Mouse (Mus musculus): ENCODE data around the gene Ube2e3. TPM values are rescaled to one million over a fixed set of nuclear protein-coding genes. Genes with fewer than 3 reads are reported as not detected.

Ube2e3 gene
- polyA plus RNA-seq, 1 experiment: 28.9 TPM

DNA sequence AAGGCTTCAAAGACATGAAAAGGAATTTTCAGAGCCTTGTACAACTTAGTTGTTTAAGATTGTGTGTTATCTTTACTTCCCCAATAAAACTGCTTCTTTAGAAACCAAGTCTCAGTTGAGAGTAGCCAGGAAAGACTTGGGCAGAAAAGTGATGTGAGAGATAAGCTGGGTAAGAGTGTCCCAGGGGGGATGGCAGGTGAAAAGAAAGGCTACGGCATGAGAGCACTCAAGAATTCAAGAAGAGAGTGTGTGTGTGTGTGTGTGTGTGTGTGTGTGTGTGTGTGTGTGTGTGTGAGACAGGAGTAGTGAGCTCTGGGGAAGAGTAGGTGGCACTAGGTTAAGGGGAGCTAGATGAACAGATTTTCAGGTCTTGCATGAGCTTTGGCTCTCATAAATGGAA is 57.9 kb downstream of the Ube2e3 start:
- H3K4me3 ChIP-seq (ENCODE audit: insufficient read depth, low read depth, low read length): no peak overlapping the region
- H3K27ac ChIP-seq (replicated peaks; ENCODE audit: low read depth, low read length): no peak overlapping the region
- H3K4me1 ChIP-seq (ENCODE audit: control insufficient read depth, insufficient read depth, insufficient read length, low read length): no peaks in the 10 kb centered on the region; the same call in 1 of the 2 replicates

DNA sequence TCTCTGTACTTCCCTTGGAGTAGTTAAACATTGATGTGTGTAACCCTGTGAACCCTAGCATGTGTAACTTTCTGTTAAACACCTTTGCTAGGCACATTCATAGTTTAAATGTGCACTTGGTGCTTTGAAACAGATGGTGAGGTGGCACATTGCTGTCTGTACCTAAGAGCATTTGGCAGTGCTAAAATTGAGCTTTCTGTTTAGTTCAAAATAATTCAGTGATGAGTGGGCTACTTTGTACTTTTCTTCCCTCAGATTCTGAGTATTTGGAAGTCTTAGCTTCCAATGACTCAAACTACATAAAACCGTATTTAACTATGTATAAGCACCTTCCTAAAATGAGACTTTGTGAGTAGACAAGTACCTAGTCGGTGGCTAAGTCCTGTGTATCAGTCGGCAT is 59.7 kb downstream of the Ube2e3 start:
- Histone ChIP-seq H3K4me3 (ENCODE audit: insufficient read depth, low read depth, low read length) (no peak overlapping the region), H3K4me1 (ENCODE audit: control insufficient read depth, insufficient read depth, insufficient read length, low read length) (no peaks in the 10 kb centered on the region; the same call in 1 of the 2 replicates), H3K27ac (replicated peaks; ENCODE audit: low read depth, low read length) (no peak overlapping the region)

DNA sequence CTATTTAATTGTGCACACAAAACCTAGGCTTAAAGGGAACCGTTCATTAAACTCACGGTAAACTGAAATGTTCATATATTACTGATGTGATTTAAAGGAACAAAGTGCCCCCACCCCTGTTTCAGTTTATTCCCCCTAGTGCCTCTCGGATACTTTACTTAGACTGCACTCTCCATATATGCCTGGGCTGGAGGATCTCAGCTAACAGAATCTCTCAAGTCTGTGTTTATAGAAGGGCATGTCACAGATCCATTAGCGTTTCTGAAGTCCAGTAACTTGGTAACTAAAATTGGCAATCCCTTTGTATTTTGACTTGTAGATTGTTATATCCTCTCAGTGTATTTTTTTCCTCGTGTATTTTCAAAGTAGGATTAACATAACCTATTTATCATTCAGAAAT is 60.2 kb downstream of the Ube2e3 start:
- no peaks in the 10 kb centered on the region; the same call in 1 of the 2 replicates for H3K4me1 ChIP-seq (ENCODE audit: control insufficient read depth, insufficient read depth, insufficient read length, low read length)

DNA sequence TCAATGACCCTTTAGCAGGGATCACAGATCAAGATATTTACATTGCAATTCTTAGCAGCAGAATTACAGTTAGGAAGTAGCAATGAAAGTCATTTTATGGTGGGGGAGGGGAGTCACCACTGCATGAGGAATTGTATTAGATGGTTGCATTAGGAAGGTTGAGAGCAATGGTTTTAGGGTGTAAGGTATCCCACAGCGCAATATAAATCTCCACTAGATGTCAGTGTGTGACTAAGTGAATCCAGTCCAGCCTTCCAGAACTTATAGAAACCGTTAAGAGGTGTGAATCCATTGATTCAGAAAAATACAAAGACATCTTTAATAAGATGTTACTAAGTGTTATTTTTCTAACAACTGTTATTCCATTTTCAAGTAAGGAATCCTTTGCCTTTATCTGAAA is 63.4 kb downstream of the Ube2e3 start:
- H3K4me1 ChIP-seq (ENCODE audit: control insufficient read depth, insufficient read depth, insufficient read length, low read length): no peaks in the 10 kb centered on the region
- H3K4me3 ChIP-seq (ENCODE audit: insufficient read depth, low read depth, low read length): no peak overlapping the region
- no peak overlapping the region for H3K27ac ChIP-seq (replicated peaks; ENCODE audit: low read depth, low read length)

More for the DNA sequence above, 60.2 kb downstream of the Ube2e3 start:
- Histone ChIP-seq H3K27ac (replicated peaks; ENCODE audit: low read depth, low read length) (no peak overlapping the region), H3K4me3 (ENCODE audit: insufficient read depth, low read depth, low read length) (no peak overlapping the region)

DNA sequence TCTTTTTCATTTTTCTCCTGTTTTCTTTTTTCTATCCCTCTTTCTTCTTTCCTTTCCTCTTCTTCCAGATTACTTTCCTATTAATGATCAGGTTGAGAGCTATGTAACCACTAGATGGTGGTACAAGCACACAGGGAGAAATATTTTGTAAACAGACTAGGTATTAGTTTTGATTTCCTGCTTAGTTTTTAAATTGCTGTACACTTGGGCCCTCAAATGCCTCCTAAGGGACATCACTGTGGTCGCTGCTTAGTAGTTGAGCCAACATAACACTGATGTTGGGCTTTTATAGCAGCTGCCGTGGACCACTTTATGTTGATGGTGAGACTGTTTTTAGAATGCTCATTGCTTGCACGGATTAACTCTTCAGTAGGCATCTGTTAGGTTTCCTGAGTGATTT is 91.5 kb downstream of the Ube2e3 start:
- Histone ChIP-seq H3K4me3 (ENCODE audit: insufficient read depth, low read depth, low read length) (no peak overlapping the region), H3K4me1 (ENCODE audit: control insufficient read depth, insufficient read depth, insufficient read length, low read length) (no peaks in the 10 kb centered on the region), H3K27ac (replicated peaks; ENCODE audit: low read depth, low read length) (no peak overlapping the region)

DNA sequence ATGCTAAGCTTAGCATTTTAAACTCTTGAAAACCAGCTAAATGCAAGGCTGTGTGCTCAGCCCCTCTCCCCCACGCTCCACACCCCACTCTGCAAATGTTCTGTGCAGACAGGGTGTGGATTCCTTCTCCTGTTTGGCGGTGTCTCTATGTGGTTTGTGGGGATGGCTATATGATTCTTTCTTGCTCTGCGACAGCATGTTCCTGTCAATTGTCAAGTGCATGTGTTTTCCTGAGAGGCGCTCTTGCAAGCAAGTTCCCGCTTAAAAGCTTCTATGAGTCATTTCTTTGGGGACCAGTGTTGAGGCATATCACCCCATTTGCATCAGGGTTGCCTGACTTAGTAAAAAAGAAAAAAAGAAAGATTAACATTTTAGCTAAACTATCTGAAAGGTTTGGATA is 92.4 kb downstream of the Ube2e3 start:
- no peak overlapping the region for H3K4me3 ChIP-seq (ENCODE audit: insufficient read depth, low read depth, low read length)

DNA sequence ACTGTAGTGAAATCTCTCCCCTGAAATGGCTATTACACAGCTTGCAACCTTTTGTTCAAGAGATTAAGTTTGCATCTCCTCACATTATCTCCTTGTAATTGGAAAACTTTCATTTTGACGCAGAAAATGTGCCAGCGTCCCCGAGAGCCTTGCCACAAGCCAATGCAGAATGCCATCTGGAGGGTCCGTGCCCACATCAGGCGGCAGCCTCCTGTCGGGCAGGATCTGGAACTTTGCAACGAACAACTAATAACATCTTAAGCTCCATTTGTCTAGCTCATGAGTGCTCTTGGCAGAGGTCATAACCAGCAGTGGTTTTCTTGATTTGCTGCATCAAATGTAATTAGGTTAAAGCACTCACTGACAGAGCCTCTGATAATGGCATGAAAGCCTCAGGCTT is 93.1 kb downstream of the Ube2e3 start:
- Histone ChIP-seq H3K27ac (replicated peaks; ENCODE audit: low read depth, low read length) (no peak overlapping the region), H3K4me3 (ENCODE audit: insufficient read depth, low read depth, low read length) (no peak overlapping the region), H3K4me1 (ENCODE audit: control insufficient read depth, insufficient read depth, insufficient read length, low read length) (no peaks in the 10 kb centered on the region)

More for the DNA sequence above, 92.4 kb downstream of the Ube2e3 start:
- no peaks in the 10 kb centered on the region for H3K4me1 ChIP-seq (ENCODE audit: control insufficient read depth, insufficient read depth, insufficient read length, low read length)
- no peak overlapping the region for H3K27ac ChIP-seq (replicated peaks; ENCODE audit: low read depth, low read length)

DNA sequence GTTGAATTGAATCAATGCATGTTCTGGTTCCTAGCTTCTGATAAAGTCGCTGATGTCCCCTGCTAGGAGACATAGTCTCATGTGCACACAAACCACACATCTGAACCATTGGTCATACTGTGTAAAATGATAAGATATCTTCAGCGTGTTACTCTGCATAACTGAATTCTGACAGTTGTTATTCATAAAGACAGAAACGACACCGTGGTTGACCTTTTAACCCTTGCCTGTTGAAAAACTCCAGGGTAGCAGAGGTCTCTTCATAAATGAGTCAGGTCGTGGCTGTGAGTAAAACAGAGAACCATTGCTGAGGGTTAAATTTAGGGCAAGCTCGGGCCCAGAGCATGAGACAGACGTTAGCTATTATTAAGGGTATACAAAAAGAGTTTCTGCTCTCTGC is 93.7 kb downstream of the Ube2e3 start:
- H3K4me3 ChIP-seq (ENCODE audit: insufficient read depth, low read depth, low read length): no peak overlapping the region
- H3K27ac ChIP-seq (replicated peaks; ENCODE audit: low read depth, low read length): no peak overlapping the region
- H3K4me1 ChIP-seq (ENCODE audit: control insufficient read depth, insufficient read depth, insufficient read length, low read length): no peaks in the 10 kb centered on the region

DNA sequence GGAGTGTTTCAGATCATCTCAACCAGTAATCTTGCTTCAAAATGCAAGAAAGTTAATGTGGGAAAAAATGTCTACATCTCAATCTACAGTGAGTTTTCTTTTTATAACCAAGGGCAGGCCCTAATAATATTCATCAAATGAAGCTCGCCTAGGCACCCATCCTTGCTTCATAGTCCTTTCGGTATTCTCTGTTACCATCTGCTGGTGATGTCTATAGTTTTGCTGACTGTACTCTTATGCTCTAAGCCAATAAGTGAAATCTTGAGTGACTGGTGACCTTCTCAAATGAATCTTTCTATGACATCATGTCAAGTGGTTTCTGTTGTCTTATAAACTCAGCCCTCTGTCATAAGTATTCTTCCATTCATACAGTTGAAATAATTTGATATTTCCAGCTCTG is 97.1 kb downstream of the Ube2e3 start:
- Histone ChIP-seq H3K27ac (replicated peaks; ENCODE audit: low read depth, low read length) (no peak overlapping the region), H3K4me3 (ENCODE audit: insufficient read depth, low read depth, low read length) (no peak overlapping the region), H3K4me1 (ENCODE audit: control insufficient read depth, insufficient read depth, insufficient read length, low read length) (0 out of 2 replicates have a peak, but pooled peaks cover under 1% of the 10 kb centered on the region)

DNA sequence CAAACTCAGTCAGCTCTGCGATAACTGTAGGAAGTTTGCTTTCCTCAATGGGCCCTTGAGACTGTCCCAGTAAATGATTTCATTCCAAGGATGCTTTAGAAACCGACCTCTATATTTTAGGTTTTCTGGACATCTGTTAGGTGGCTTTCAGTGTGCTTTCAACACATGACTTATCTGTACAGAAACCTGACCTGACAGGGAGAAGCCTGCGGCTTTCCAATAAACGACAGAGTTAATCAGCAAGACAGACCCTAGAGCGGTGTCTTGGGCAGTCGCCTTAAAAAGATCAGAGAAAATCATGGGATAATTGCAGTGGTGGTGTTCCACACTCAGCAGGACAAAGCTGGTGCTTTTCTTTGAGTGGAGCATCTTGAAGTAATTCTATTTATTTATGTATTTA is 97.5 kb downstream of the Ube2e3 start:
- H3K4me3 ChIP-seq (ENCODE audit: insufficient read depth, low read depth, low read length): no peak overlapping the region
- H3K27ac ChIP-seq (replicated peaks; ENCODE audit: low read depth, low read length): no peak overlapping the region
- H3K4me1 ChIP-seq (ENCODE audit: control insufficient read depth, insufficient read depth, insufficient read length, low read length): 0 out of 2 replicates have a peak, but pooled peaks cover 2% of the 10 kb centered on the region

DNA sequence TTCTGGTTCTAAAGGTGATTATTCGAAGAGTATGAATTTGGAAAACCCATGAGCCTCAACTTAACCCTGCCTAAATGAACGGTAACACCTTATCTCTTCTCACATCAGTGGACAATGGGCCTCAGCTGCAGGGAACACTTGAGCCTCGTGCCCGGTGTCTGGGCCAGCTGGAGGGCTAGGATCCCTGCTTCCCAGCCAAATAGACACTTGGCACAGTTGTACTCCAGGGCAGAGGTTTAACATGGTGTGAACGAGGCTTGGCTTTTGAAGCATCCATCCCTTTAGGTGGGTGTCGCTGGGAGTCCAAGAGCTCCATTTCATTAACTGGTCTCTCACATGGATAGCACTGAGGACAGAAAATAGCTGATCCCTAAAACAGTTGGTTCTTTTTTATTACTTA is 102.2 kb downstream of the Ube2e3 start:
- H3K4me1 ChIP-seq (ENCODE audit: control insufficient read depth, insufficient read depth, insufficient read length, low read length): 0 out of 2 replicates have a peak, but pooled peaks cover 2% of the 10 kb centered on the region
- H3K4me3 ChIP-seq (ENCODE audit: insufficient read depth, low read depth, low read length): no peak overlapping the region
- H3K27ac ChIP-seq (replicated peaks; ENCODE audit: low read depth, low read length): no peak overlapping the region

Measured in brown adipose tissue, adult 24 weeks (tissue).